Mouse (Mus musculus): ENCODE measurements at regions not wholly inside any gene's neighbourhood (a gene's known extent, or its start where the extent isn't known, plus 50 kb on each side); places are given as distances from the start of the nearest gene placed in this dataset.

DNA sequence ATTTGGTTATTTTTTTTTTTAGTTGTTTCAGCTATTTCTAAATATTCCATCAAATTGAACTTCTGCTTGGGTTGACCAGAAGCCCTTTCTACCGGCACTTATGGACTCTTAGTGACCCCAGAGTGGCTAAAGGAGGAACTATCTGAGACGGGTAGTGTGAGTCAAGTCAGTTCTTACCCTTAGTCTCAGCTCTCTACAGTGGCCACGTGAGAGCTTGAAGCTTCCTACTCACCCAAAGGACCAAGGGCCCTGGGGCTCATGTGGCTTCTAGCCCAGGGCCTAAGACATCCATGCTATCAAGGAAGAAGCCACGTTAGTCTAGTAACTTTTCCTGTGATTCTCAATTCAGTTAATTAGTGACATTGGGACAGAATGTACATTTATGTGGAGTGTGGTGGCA, 105.5 kb downstream of the Mreg start:
- TF ChIP-seq CTCF (IDR thresholded peaks at IDR 0.05; ENCODE audit: borderline replicate concordance, insufficient read depth, low read length) (no peak), POLR2A (IDR thresholded peaks at IDR 0.05; ENCODE audit: low read depth, low read length) (no peak)
